30 mouse cellular contexts compared by ENCODE assay signal in genomic region chr15:11756786-11757185, GRCm38 (mm10).
"Had no signal": no experiment of that assay in that cellular context is flagged by ENCODE, and none has a peak within 500 bp of the region (broad histone marks: within the 10 kb centered on the region; RNA-seq: fewer than 3 reads in every experiment).

No protein-coding gene starts in this region.

- H3K9ac ChIP-seq: heart, embryonic 12.5 days; heart, embryonic 13.5 days; heart, embryonic 15.5 days; hindbrain, embryonic 12.5 days; hindbrain, embryonic 13.5 days; hindbrain, embryonic 14.5 days; hindbrain, embryonic 15.5 days; intestine, embryonic 15.5 days; kidney, embryonic 15.5 days had no signal

- H3K27me3 ChIP-seq: heart, embryonic 12.5 days; heart, embryonic 13.5 days; heart, embryonic 15.5 days; hindbrain, embryonic 12.5 days; hindbrain, embryonic 13.5 days; hindbrain, embryonic 15.5 days; intestine, embryonic 15.5 days; kidney, embryonic 15.5 days had no signal

- DNase-seq: heart, postnatal 10 days; heart, postnatal 14 days; heart, postnatal 36 days; heart, postnatal 4 days; kidney, adult 11 months; kidney, adult 18-20 months; kidney, adult 2 months; kidney, adult 8-10 months; kidney, adult 9 months; kidney, postnatal 10 days; kidney, postnatal 14 days; kidney, postnatal 25 days; kidney, postnatal 36 days; kidney, postnatal 4 days; layer of hippocampus, adult 9-11 months; layer of hippocampus, postnatal 36 days had no signal

- H3K4me1 ChIP-seq: heart, embryonic 12.5 days; heart, embryonic 15.5 days; hindbrain, embryonic 10.5 days; hindbrain, embryonic 12.5 days; hindbrain, embryonic 13.5 days; hindbrain, embryonic 15.5 days; intestine, embryonic 15.5 days; kidney, embryonic 15.5 days had no signal

- H3K27ac ChIP-seq: heart, embryonic 13.5 days; heart, embryonic 15.5 days; hindbrain, embryonic 10.5 days; hindbrain, embryonic 12.5 days; hindbrain, embryonic 13.5 days; hindbrain, embryonic 14.5 days; hindbrain, embryonic 15.5 days; hindbrain, postnatal 0 days; intestine, embryonic 15.5 days; kidney, embryonic 15.5 days; kidney, postnatal 0 days; layer of hippocampus, adult 2 months; left cerebral cortex, adult 2 months had no signal

- H3K4me3 ChIP-seq: heart, embryonic 12.5 days; heart, embryonic 13.5 days; heart, embryonic 15.5 days; hindbrain, embryonic 10.5 days; hindbrain, embryonic 12.5 days; hindbrain, embryonic 13.5 days; hindbrain, embryonic 15.5 days; intestine, embryonic 15.5 days; kidney, embryonic 15.5 days; layer of hippocampus, adult 2 months; left cerebral cortex, adult 2 months had no signal

- H3K36me3 ChIP-seq: heart, embryonic 12.5 days; heart, embryonic 13.5 days; heart, embryonic 15.5 days; hindbrain, embryonic 10.5 days; hindbrain, embryonic 12.5 days; hindbrain, embryonic 13.5 days; hindbrain, embryonic 15.5 days; intestine, embryonic 15.5 days; kidney, embryonic 15.5 days had no signal
